Mouse (Mus musculus) stomach, embryonic 15.5 days (tissue): ENCODE results near the gene Aldob. TPM values are rescaled to one million over a fixed set of nuclear protein-coding genes. Genes with fewer than 3 reads are reported as not detected.
"Not testable (repeated sequence)": the region's sequence is repeated elsewhere in the genome, so short reads cannot be mapped to it uniquely, and the experiment has no call there.

Experiments
- ATAC-seq: fragments of 200-750 bp; cut with Nextera tagmentation; 2 replicates; pipeline ENCODE4 v1.8.0; 2017; ENCODE audit warnings: low read depth, moderate number of reproducible peaks, moderate TSS enrichment; ENCODE audit not compliant: insufficient read depth, low FRiP score
- H3K27ac ChIP-seq: fragments of 300-500 bp; sonication (generic); 2 replicates; pipeline ENCODE4 v1.5.1; 2015; ENCODE audit warnings: mild to moderate bottlenecking, inconsistent platforms
- H3K27me3 ChIP-seq: fragments of 300-500 bp; sonication (generic); replicated peaks from 2 replicates; pipeline ENCODE4 v1.6.1; 2015; ENCODE audit warnings: inconsistent platforms
- H3K36me3 ChIP-seq: fragments of 300-500 bp; sonication (generic); 2 replicates; pipeline ENCODE4 v1.6.1; 2015; ENCODE audit warnings: inconsistent platforms
- H3K4me1 ChIP-seq: fragments of 300-500 bp; sonication (generic); 2 replicates; pipeline ENCODE4 v1.6.1; 2015; ENCODE audit warnings: inconsistent platforms
- H3K4me2 ChIP-seq: fragments of 300-500 bp; sonication (generic); 2 replicates; pipeline ENCODE4 v1.6.1; 2015; ENCODE audit warnings: mild to moderate bottlenecking, inconsistent platforms
- H3K4me3 ChIP-seq: fragments of 300-500 bp; sonication (generic); replicated peaks from 2 replicates; pipeline ENCODE4 v1.5.1; 2015; ENCODE audit warnings: inconsistent platforms
- H3K9ac ChIP-seq: fragments of 300-500 bp; sonication (generic); 2 replicates; pipeline ENCODE4 v1.6.1; 2015; ENCODE audit warnings: inconsistent platforms
- H3K9me3 ChIP-seq: fragments of 300-500 bp; sonication (generic); 2 replicates; pipeline ENCODE4 v1.6.1; 2016; ENCODE audit warnings: inconsistent platforms
- WGBS: fragments of 180-500 bp; shearing (Covaris S2); methylation state at CpG from one replicate; pipeline ENCODE4 v1.1.7; 2015; 5-methylcytosine and 5-hydroxymethylcytosine counted together
- polyA plus RNA-seq: library from polyadenylated mRNA; unstranded; fragments of >200 nt; fragmentation: Nextera tagmentation; extraction: Ambion mirVana; gene quantifications from 2 replicates; pipeline ENCODE4 v1.2.1, GENCODE M21; 2015

The Aldob gene
- polyA plus RNA-seq, 1 experiment from 2014 or later: 77.3 TPM

DNA sequence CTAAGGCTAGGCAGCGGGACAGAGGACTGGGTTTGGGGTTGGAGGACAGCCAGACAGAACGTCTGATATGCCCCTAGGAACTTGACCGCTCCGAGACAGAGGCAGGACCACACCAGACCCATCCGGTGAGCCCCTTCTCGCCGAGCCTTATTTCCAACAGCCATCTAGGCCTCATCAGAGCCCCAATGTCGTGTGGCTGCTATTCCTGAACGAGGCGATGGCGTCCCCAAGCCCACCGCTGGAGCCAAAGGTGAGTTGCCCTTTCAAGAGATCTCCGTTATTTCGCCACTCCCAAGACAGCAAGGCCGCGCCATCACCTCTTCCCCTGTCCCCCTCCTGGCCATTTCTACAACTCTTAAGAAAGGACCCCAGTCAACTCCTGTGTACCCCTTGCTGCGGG, 28.0 kb downstream of the Aldob start:
- H3K36me3 ChIP-seq: 0 out of 2 replicates have a peak, but pooled peaks cover 6% of the 10 kb centered on the region
- H3K9me3 ChIP-seq: no peaks in the 10 kb centered on the region
- H3K4me3 ChIP-seq: peak overlapping the region; percentile 77
- peaks cover 6% of the 10 kb centered on the region; the same call in 1 of the 2 replicates for H3K4me1 ChIP-seq
- H3K4me2 ChIP-seq: peak overlapping the region; percentile 66
- no peak overlapping the region for H3K27ac ChIP-seq
- H3K9ac ChIP-seq: peak overlapping the region; percentile 56
- no peaks in the 10 kb centered on the region for H3K27me3 ChIP-seq
- peak; percentile 9; the same call in 1 of the 2 replicates for ATAC-seq
- WGBS: under 1% methylated on average over 17 of the region's 17 CpGs

GRCm38 (mm10) chr4:49520572-49521340, 28.6 kb downstream of the Aldob start, which contains the start of the genes Mrpl50 and Zfp189:
Mrpl50 (minus strand) TSS chr4:49521093.
Zfp189 (plus strand) TSS chr4:49521176.
- WGBS: under 1% methylated on average over 41 of the region's 41 CpGs
- Histone ChIP-seq H3K36me3 (0 out of 2 replicates have a peak, but pooled peaks cover 6% of the 10 kb centered on the region), H3K4me1 (peaks cover 6% of the 10 kb centered on the region; the same call in 1 of the 2 replicates), H3K9me3 (no peaks in the 10 kb centered on the region), H3K27me3 (no peaks in the 10 kb centered on the region), H3K4me3 (peak within 1 kb of the TSS; percentile 77), H3K4me2 (peak within 1 kb of the TSS; percentile 66), H3K27ac (peak within 1 kb of the TSS; percentile 59), H3K9ac (peak within 1 kb of the TSS; percentile 68)
- ATAC-seq: peak; percentile 99

DNA sequence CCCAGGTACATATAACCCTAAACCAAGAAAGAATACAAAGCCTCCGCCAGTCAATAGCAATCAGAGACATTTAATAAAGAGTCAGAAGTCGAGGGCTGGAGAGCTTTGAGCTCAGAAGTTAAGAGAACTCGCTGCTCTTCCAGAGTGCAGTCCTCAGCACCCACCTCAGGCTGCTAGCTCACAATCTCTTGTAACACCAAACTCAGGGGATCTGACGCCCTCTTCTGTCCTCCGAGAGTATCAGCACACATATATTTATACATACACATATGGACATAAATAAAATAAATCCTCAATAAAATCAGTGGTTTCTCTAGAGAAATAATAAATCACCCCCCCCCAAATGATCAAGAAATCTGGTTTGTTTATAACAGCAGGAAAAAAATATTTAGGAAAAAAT, 29.9 kb downstream of the Aldob start:
- WGBS: 74% methylated on average over 5 of the region's 5 CpGs
- 0 out of 2 replicates have a peak overlapping the region, but pooled peaks have one; percentile 8 for H3K4me3 ChIP-seq
- no peaks in the 10 kb centered on the region for H3K9me3 ChIP-seq
- no peak overlapping the region for H3K9ac ChIP-seq
- H3K4me1 ChIP-seq: peaks cover 6% of the 10 kb centered on the region; the same call in 1 of the 2 replicates
- no peak overlapping the region for H3K27ac ChIP-seq
- H3K27me3 ChIP-seq: no peaks in the 10 kb centered on the region
- no peak for ATAC-seq
- no peak overlapping the region for H3K4me2 ChIP-seq
- H3K36me3 ChIP-seq: 0 out of 2 replicates have a peak, but pooled peaks cover 6% of the 10 kb centered on the region

- H3K36me3 ChIP-seq: peaks cover 9% of the 10 kb centered on the region; the same call in 1 of the 2 replicates
- ATAC-seq: no peak
- 96% methylated on average over 6 of the region's 6 CpGs for WGBS
- no peaks in the 10 kb centered on the region for H3K9me3 ChIP-seq
- no peaks in the 10 kb centered on the region for H3K27me3 ChIP-seq
- peaks cover 2% of the 10 kb centered on the region; the same call in 1 of the 2 replicates for H3K4me1 ChIP-seq
- H3K27ac ChIP-seq: no peak overlapping the region
- H3K4me3 ChIP-seq: no peak overlapping the region
- no peak overlapping the region for H3K4me2 ChIP-seq
- no peak overlapping the region for H3K9ac ChIP-seq
These were observed 34.9 kb downstream of the Aldob start for GRCm38 (mm10) chr4:49514441-49514840.

DNA sequence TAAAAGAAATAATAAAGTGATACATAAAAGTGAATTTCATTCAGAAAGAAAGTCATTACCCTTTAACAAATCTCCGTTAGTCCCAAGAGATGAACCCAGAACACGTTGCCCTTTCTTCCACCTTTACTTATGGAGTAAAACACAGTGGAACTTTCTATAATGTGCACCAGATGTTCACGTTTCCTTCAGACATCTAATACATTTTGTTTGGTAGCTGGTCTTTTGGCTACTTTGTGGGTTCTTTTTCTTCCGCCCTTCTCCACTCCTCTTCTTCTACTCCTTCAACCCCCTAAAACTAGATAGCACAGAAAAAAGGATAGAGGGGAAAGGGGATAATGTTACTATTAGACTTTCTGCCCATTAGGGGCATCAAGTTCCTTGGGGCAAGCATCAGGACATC, 36.7 kb downstream of the Aldob start:
- no peak overlapping the region for H3K4me2 ChIP-seq
- H3K27ac ChIP-seq: no peak overlapping the region
- H3K4me1 ChIP-seq: no peaks in the 10 kb centered on the region
- no peak for ATAC-seq
- H3K4me3 ChIP-seq: no peak overlapping the region
- WGBS: 90% methylated on average over 4 of the region's 4 CpGs
- no peaks in the 10 kb centered on the region for H3K9me3 ChIP-seq
- H3K36me3 ChIP-seq: peaks cover 5% of the 10 kb centered on the region; the same call in 1 of the 2 replicates
- H3K27me3 ChIP-seq: no peaks in the 10 kb centered on the region
- H3K9ac ChIP-seq: no peak overlapping the region

GRCm38 (mm10) chr4:49510236-49510835, 39.0 kb downstream of the Aldob start:
- H3K27me3 ChIP-seq, H3K9ac ChIP-seq, H3K4me3 ChIP-seq, H3K36me3 ChIP-seq, H3K9me3 ChIP-seq, H3K4me2 ChIP-seq, H3K4me1 ChIP-seq, ATAC-seq, H3K27ac ChIP-seq: not testable (repeated sequence)
- WGBS: 62% methylated on average over 1 of the region's 1 CpGs

DNA sequence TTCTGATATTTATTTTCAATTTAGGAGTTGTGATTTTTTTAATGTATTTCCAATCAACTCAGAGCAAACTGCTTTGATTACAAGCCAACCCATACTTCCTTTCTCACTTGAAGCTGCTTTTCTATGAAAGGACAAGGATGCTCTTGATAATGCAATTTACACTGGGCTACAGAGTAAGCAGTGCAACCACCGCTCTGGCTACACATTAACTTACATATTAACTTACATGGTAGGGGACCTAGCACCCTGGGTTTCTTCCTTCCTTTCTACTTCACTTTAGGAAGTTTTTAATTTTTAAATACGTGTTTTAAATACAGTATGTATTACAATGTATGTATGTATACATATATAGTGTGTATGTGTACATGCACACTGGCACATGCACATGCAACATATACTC, 40.2 kb downstream of the Aldob start:
- Histone ChIP-seq H3K27me3 (no peaks in the 10 kb centered on the region), H3K9ac (no peak overlapping the region), H3K36me3 (peaks cover 5% of the 10 kb centered on the region; the same call in 1 of the 2 replicates), H3K4me3 (no peak overlapping the region), H3K4me2 (no peak overlapping the region), H3K4me1 (no peaks in the 10 kb centered on the region), H3K27ac (no peak overlapping the region), H3K9me3 (no peaks in the 10 kb centered on the region)
- ATAC-seq: no peak
- WGBS: 74% methylated on average over 2 of the region's 2 CpGs

- no peak for ATAC-seq
- WGBS: 59% methylated on average over 3 of the region's 3 CpGs
- Histone ChIP-seq H3K9ac (no peak within 1 kb of the TSS), H3K4me3 (no peak within 1 kb of the TSS), H3K4me2 (no peak within 1 kb of the TSS), H3K27ac (no peak within 1 kb of the TSS), H3K4me1 (no peaks in the 10 kb centered on the region), H3K9me3 (no peaks in the 10 kb centered on the region), H3K27me3 (no peaks in the 10 kb centered on the region), H3K36me3 (no peaks in the 10 kb centered on the region)
These were observed 43.0 kb downstream of the Aldob start, which contains the start of gene Baat for GRCm38 (mm10) chr4:49506386-49506785. Baat (minus strand) TSS chr4:49506557.

- no peaks in the 10 kb centered on the region for H3K4me1 ChIP-seq
- no peak overlapping the region for H3K9ac ChIP-seq
- H3K4me3 ChIP-seq: no peak overlapping the region
- WGBS: 89% methylated on average over 1 of the region's 1 CpGs
- no peak for ATAC-seq
- H3K27ac ChIP-seq: no peak overlapping the region
- no peaks in the 10 kb centered on the region for H3K9me3 ChIP-seq
- H3K4me2 ChIP-seq: no peak overlapping the region
- no peaks in the 10 kb centered on the region for H3K36me3 ChIP-seq
- no peaks in the 10 kb centered on the region for H3K27me3 ChIP-seq
These were observed 45.8 kb downstream of the Aldob start for GRCm38 (mm10) chr4:49503563-49503962.

Other genes with a start within 250 kb of the Aldob start
- 0.23 TPM in 1 of 2 replicates, not detected in the other for gene Acnat2, start 141.4 kb downstream of the Aldob start, polyA plus RNA-seq
- gene Acnat1, start 75.6 kb downstream of the Aldob start, polyA plus RNA-seq: 1.7 and 2.3 TPM in 2 replicates
- 0.09 and 0.24 TPM in 2 replicates for gene Baat, start 43.0 kb downstream of the Aldob start, polyA plus RNA-seq
- gene Mrpl50, start 28.5 kb downstream of the Aldob start, polyA plus RNA-seq: 85.6 and 91.3 TPM in 2 replicates
- 6.0 and 7.0 TPM in 2 replicates for gene Zfp189, start 28.4 kb downstream of the Aldob start, polyA plus RNA-seq
- 26.7 and 29.2 TPM in 2 replicates for gene Tmem246, start 48.3 kb upstream of the Aldob start, polyA plus RNA-seq
- 34.6 and 36.8 TPM in 2 replicates for gene Rnf20, start 82.5 kb upstream of the Aldob start, polyA plus RNA-seq
- gene Ppp3r2, start 132.5 kb upstream of the Aldob start, polyA plus RNA-seq: 0.05 and 0.09 TPM in 2 replicates